Mouse (Mus musculus) heart, adult 2 months (tissue): ENCODE measurements around the gene Galnt6. TPM values are rescaled to one million over a fixed set of nuclear protein-coding genes. Genes with fewer than 3 reads are reported as not detected.

Experiments
- DNase-seq, 2 experiments: peaks; one replicate each; pipeline ENCODE4 v3.0.0; 2021
- H3K27ac ChIP-seq: fragments of 200-600 bp; 2 replicates; pipeline ENCODE4 v1.8.1; 2022
- H3K27me3 ChIP-seq: fragments of 200-500 bp; 2 replicates; pipeline ENCODE4 v1.6.1; 2012; ENCODE audit warnings: mild to moderate bottlenecking, low read length, inconsistent platforms, mixed read lengths; ENCODE audit not compliant: control insufficient read depth, insufficient read depth
- H3K36me3 ChIP-seq: fragments of 200-500 bp; 2 replicates; pipeline ENCODE4 v1.6.1; 2012; ENCODE audit warnings: low read length, inconsistent platforms; ENCODE audit not compliant: control insufficient read depth, insufficient read depth
- H3K4me1 ChIP-seq: fragments of 200-500 bp; 2 replicates; pipeline ENCODE4 v1.6.1; 2011; ENCODE audit warnings: low read length; ENCODE audit not compliant: control insufficient read depth, insufficient read depth
- H3K4me3 ChIP-seq: fragments of 200-600 bp; 2 replicates; pipeline ENCODE4 v1.8.1; 2022
- H3K79me2 ChIP-seq: fragments of 200-500 bp; replicated peaks from 2 replicates; pipeline ENCODE4 v1.6.1; 2012; ENCODE audit warnings: mild to moderate bottlenecking, inconsistent platforms, low read length, moderate library complexity, mixed read lengths; ENCODE audit not compliant: control insufficient read depth, insufficient read depth
- H3K9ac ChIP-seq: fragments of 200-500 bp; 2 replicates; pipeline ENCODE4 v1.6.1; 2012; ENCODE audit warnings: low read depth, mild to moderate bottlenecking, control low read depth, inconsistent platforms, low read length, mixed read lengths
- CTCF ChIP-seq: fragments of 200-600 bp; IDR thresholded peaks from 2 replicates; pipeline ENCODE4 v1.8.1; 2022; ENCODE audit warnings: antibody characterized with exemption, mild to moderate bottlenecking, moderate library complexity
- EP300 ChIP-seq: fragments of 200-500 bp; IDR thresholded peaks from 2 replicates; pipeline ENCODE4 v1.6.1; 2011; ENCODE audit warnings: low read depth, low read length, control low read depth; ENCODE audit not compliant: insufficient read depth
- POLR2A ChIP-seq: fragments of 200-500 bp; IDR thresholded peaks from 2 replicates; pipeline ENCODE4 v1.6.1; 2011; ENCODE audit warnings: mild to moderate bottlenecking, low read depth, low read length, control low read depth; ENCODE audit not compliant: insufficient read depth
- WGBS: fragments of 180-500 bp; shearing (Covaris S2); methylation state at CpG from one replicate; pipeline ENCODE4 v1.1.7; 2018; 5-methylcytosine and 5-hydroxymethylcytosine counted together
- intact Hi-C: fragments of 180-260 bp; cut with DNase I; formaldehyde crosslinking; loops from one replicate; pipeline ENCODE4 v1.15.1; 2025
- polyA plus RNA-seq: library from polyadenylated mRNA; depleted of rRNA; stranded (reverse); fragments of >200 nt; gene quantifications from 2 replicates; pipeline ENCODE4 v1.2.3, GENCODE M21; 2012
- total RNA-seq, 2 experiments: library from RNA; stranded (reverse); gene quantifications; 2 replicates each; pipeline ENCODE4 v1.2.3; 2021

Galnt6 gene
- total and polyA plus RNA-seq, 3 experiments: 0.65 to 0.89 (median 0.78) TPM

DNA sequence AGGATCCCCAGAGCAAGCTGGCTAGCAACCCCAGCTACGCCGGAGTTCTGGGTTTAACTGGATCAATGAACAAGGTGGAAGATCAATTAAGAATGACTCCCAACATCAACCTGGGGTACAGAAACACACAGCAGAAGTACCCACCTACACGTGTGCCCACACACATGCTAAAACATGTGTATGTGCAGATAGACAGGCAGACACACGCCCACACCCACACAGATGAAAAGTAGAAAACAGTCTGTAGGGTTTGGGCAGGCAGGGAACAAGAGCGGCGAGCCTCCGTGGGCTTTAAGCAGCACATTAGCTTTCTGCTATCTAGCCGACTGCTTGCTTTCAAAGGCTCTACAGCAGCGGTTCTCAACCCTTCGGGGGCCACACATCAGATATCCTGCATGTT is 28.1 kb downstream of the Galnt6 start:
- Histone ChIP-seq H3K79me2 (no peaks in the 10 kb centered on the region), H3K4me1 (no peaks in the 10 kb centered on the region), H3K27ac (no peak overlapping the region), H3K9ac (no peak overlapping the region), H3K27me3 (no peaks in the 10 kb centered on the region), H3K4me3 (no peak overlapping the region), H3K36me3 (no peaks in the 10 kb centered on the region)
- no peak for TF ChIP-seq EP300
- no peak for TF ChIP-seq POLR2A
- no peak for TF ChIP-seq CTCF
- intact Hi-C loops: no loop called here
- 61% methylated on average over 10 of the region's 10 CpGs for WGBS
- DNase-seq: no peak

DNA sequence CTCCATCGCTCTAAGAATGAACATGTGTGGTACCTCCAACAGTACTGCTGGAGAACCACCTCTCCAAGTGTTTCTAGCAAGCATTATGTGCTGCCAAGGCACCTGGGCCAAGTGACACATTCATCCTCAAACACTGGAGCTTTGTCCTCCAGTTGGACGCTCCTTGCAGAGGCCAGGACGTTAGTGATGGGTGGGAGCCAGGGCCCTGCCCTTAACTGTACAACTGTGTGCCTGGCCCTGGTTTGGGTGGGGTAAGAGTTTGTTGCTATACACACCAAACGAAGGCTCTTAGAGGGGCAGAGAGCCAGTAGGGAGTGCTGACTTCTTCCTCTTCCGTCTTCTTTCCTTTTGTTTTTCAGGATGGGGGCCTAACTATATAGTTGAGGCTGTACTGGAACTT is 28.8 kb downstream of the Galnt6 start:
- intact Hi-C loops: no loop called here
- Histone ChIP-seq H3K36me3 (no peaks in the 10 kb centered on the region), H3K27me3 (no peaks in the 10 kb centered on the region), H3K27ac (no peak overlapping the region), H3K4me3 (no peak overlapping the region), H3K4me1 (no peaks in the 10 kb centered on the region), H3K9ac (no peak overlapping the region), H3K79me2 (no peaks in the 10 kb centered on the region)
- no peak for TF ChIP-seq POLR2A
- TF ChIP-seq EP300: no peak
- TF ChIP-seq CTCF: no peak
- WGBS: 54% methylated on average over 5 of the region's 5 CpGs
- no peak for DNase-seq

DNA sequence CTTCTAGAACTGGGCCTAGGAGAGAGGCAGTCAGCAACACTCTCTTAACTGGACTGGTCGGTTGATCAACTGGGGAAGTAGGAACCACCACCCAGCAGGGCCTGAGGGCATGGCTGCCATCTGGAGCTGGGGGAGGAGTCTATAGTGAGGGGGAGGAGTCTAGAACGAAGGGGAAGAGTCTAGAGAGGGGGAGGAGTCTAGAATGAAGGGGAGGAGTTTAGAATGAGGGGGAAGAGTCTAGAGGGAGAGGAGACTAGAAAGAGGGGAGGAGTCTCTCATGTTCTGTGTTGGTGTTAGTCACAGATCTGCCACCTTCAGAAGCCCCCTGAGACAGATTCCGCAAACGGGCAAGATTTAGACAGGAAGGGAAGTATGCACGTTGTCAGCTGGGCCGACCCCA is 29.8 kb downstream of the Galnt6 start:
- Histone ChIP-seq H3K4me1 (no peaks in the 10 kb centered on the region), H3K9ac (no peak overlapping the region), H3K36me3 (no peaks in the 10 kb centered on the region), H3K4me3 (no peak overlapping the region), H3K79me2 (no peaks in the 10 kb centered on the region), H3K27me3 (no peaks in the 10 kb centered on the region), H3K27ac (no peak overlapping the region)
- intact Hi-C loops: no loop called here
- WGBS: 54% methylated on average over 6 of the region's 6 CpGs
- no peak for TF ChIP-seq EP300
- no peak for TF ChIP-seq POLR2A
- TF ChIP-seq CTCF: no peak
- no peak for DNase-seq

GRCm38 (mm10) chr15:100698078-100698477 is 31.1 kb downstream of the Galnt6 start:
- no peak overlapping the region for H3K4me3 ChIP-seq
- no peaks in the 10 kb centered on the region for H3K36me3 ChIP-seq
- WGBS: 76% methylated on average over 10 of the region's 10 CpGs
- intact Hi-C loops: no loop called here
- TF ChIP-seq CTCF (no peak), EP300 (no peak), POLR2A (no peak)
- DNase-seq: no peak
- H3K9ac ChIP-seq: no peak overlapping the region
- no peaks in the 10 kb centered on the region for H3K79me2 ChIP-seq
- no peaks in the 10 kb centered on the region for H3K27me3 ChIP-seq
- H3K27ac ChIP-seq: no peak overlapping the region
- no peaks in the 10 kb centered on the region for H3K4me1 ChIP-seq

- Histone ChIP-seq H3K27ac (no peak overlapping the region), H3K27me3 (no peaks in the 10 kb centered on the region), H3K9ac (no peak overlapping the region), H3K36me3 (no peaks in the 10 kb centered on the region), H3K4me1 (no peaks in the 10 kb centered on the region), H3K79me2 (no peaks in the 10 kb centered on the region), H3K4me3 (no peak overlapping the region)
- TF ChIP-seq CTCF: no peak
- no peak for TF ChIP-seq EP300
- no peak for TF ChIP-seq POLR2A
- no peak for DNase-seq
- 88% methylated on average over 9 of the region's 9 CpGs for WGBS
- intact Hi-C loops: no loop called here
These were observed 34.8 kb downstream of the Galnt6 start for GRCm38 (mm10) chr15:100694406-100694805.

DNA sequence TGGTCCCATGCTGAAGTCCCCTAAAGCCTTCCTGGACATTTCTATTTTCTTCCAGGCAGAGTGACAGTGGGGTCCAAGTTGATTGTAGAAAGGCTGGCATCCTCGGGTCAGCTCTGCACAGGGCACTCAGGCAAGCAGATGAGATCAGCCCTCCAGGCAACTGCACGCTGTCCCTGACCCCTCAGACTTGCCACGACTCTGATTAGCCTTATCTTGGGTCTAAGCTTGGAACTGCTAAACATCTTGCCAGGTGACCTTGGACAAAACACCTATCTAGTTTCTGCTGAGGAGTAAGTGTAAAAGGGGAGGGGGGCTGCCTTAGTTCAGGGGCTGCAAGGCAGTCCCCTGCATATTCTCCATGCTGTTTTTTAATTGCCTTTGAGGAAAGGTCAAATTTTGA is 37.2 kb downstream of the Galnt6 start:
- TF ChIP-seq EP300 (no peak), POLR2A (no peak), CTCF (no peak)
- WGBS: 43% methylated on average over 3 of the region's 3 CpGs

GRCm38 (mm10) chr15:100687430-100687971 is 41.7 kb downstream of the Galnt6 start, which contains the start of gene Cela1:
Gene Cela1 (minus strand): TSS chr15:100687921.
- H3K36me3 ChIP-seq: no peaks in the 10 kb centered on the region
- H3K4me1 ChIP-seq: no peaks in the 10 kb centered on the region; the same call in 1 of the 2 replicates
- no peak for DNase-seq
- H3K79me2 ChIP-seq: no peaks in the 10 kb centered on the region
- H3K9ac ChIP-seq: no peak within 1 kb of the TSS
- no peak for TF ChIP-seq CTCF
- TF ChIP-seq POLR2A: no peak
- no peak for TF ChIP-seq EP300
- no peak within 1 kb of the TSS for H3K27ac ChIP-seq
- no peaks in the 10 kb centered on the region for H3K27me3 ChIP-seq
- WGBS: 60% methylated on average over 8 of the region's 8 CpGs
- H3K4me3 ChIP-seq: no peak within 1 kb of the TSS
- intact Hi-C loops: no loop called here

More for the DNA sequence above, 37.2 kb downstream of the Galnt6 start:
- Histone ChIP-seq H3K79me2 (no peaks in the 10 kb centered on the region), H3K27ac (no peak overlapping the region), H3K4me1 (no peaks in the 10 kb centered on the region), H3K36me3 (no peaks in the 10 kb centered on the region), H3K27me3 (no peaks in the 10 kb centered on the region), H3K9ac (no peak overlapping the region), H3K4me3 (no peak overlapping the region)
- no peak for DNase-seq
- intact Hi-C loops: no loop called here
